Mouse (Mus musculus): ENCODE results near the gene Dhx32. TPM values are rescaled to one million over a fixed set of nuclear protein-coding genes. Genes with fewer than 3 reads are reported as not detected.

Gene Dhx32
- polyA plus RNA-seq, 1 experiment from 2014 or later = 22.6 TPM

- H3K36me3 ChIP-seq (ENCODE audit: insufficient read depth) = peaks cover 6% of the 10 kb centered on the region; the same call in 1 of the 2 replicates
- H3K4me1 ChIP-seq (ENCODE audit: insufficient read depth) = no peaks in the 10 kb centered on the region
- DNase-seq (peak; percentile 33), ATAC-seq (ENCODE audit: insufficient read depth) (peak; percentile 47; the same call in 1 of the 2 replicates)
- H3K4me3 ChIP-seq (ENCODE audit: low read depth, low read length) = no peak overlapping the region
- H3K9ac ChIP-seq = no peak overlapping the region
- H3K27me3 ChIP-seq (ENCODE audit: insufficient read depth, low read length) = no peaks in the 10 kb centered on the region
- H3K27ac ChIP-seq (ENCODE audit: low read depth) = 0 out of 2 replicates have a peak overlapping the region, but pooled peaks have one; percentile 37
- H3K4me2 ChIP-seq = no peak overlapping the region
- no peaks in the 10 kb centered on the region for H3K9me3 ChIP-seq (ENCODE audit: low read depth, low read length)
- no peak for TF ChIP-seq CTCF (IDR thresholded peaks at IDR 0.05; ENCODE audit: low read depth)
- WGBS = 37% methylated on average over 4 of the region's 4 CpGs
These were observed 37.8 kb downstream of the Dhx32 start for GRCm38 (mm10) chr7:133744701-133745100.

- no peaks in the 10 kb centered on the region for H3K4me1 ChIP-seq (ENCODE audit: insufficient read depth)
- H3K4me3 ChIP-seq (ENCODE audit: low read depth, low read length) = no peak overlapping the region
- H3K4me2 ChIP-seq = no peak overlapping the region
- H3K27ac ChIP-seq (ENCODE audit: low read depth) = 0 out of 2 replicates have a peak overlapping the region, but pooled peaks have one; percentile 37
- 76% methylated on average over 1 of the region's 1 CpGs for WGBS
- no peaks in the 10 kb centered on the region for H3K27me3 ChIP-seq (ENCODE audit: insufficient read depth, low read length)
- DNase-seq (no peak), ATAC-seq (ENCODE audit: insufficient read depth) (no peak)
- no peaks in the 10 kb centered on the region for H3K9me3 ChIP-seq (ENCODE audit: low read depth, low read length)
- no peak overlapping the region for H3K9ac ChIP-seq
- peaks cover 6% of the 10 kb centered on the region; the same call in 1 of the 2 replicates for H3K36me3 ChIP-seq (ENCODE audit: insufficient read depth)
- no peak for TF ChIP-seq CTCF (IDR thresholded peaks at IDR 0.05; ENCODE audit: low read depth)
These were observed 38.3 kb downstream of the Dhx32 start for GRCm38 (mm10) chr7:133744209-133744608.

GRCm38 (mm10) chr7:133743611-133744010, 38.9 kb downstream of the Dhx32 start:
- TF ChIP-seq CTCF (IDR thresholded peaks at IDR 0.05; ENCODE audit: low read depth) = no peak
- peak; percentile 36 for DNase-seq
- 40% methylated on average over 4 of the region's 4 CpGs for WGBS
- Histone ChIP-seq H3K9me3 (ENCODE audit: low read depth, low read length) (no peaks in the 10 kb centered on the region), H3K4me2 (no peak overlapping the region), H3K27me3 (ENCODE audit: insufficient read depth, low read length) (no peaks in the 10 kb centered on the region), H3K9ac (no peak overlapping the region), H3K4me3 (ENCODE audit: low read depth, low read length) (no peak overlapping the region), H3K4me1 (ENCODE audit: insufficient read depth) (no peaks in the 10 kb centered on the region), H3K36me3 (ENCODE audit: insufficient read depth) (peaks cover 6% of the 10 kb centered on the region; the same call in 1 of the 2 replicates), H3K27ac (ENCODE audit: low read depth) (no peak overlapping the region)
- no peak for ATAC-seq (ENCODE audit: insufficient read depth)

- no peak overlapping the region for H3K4me2 ChIP-seq
- DNase-seq (no peak), ATAC-seq (ENCODE audit: insufficient read depth) (no peak)
- no peak overlapping the region for H3K27ac ChIP-seq (ENCODE audit: low read depth)
- no peaks in the 10 kb centered on the region for H3K9me3 ChIP-seq (ENCODE audit: low read depth, low read length)
- 81% methylated on average over 12 of the region's 12 CpGs for WGBS
- H3K4me3 ChIP-seq (ENCODE audit: low read depth, low read length) = no peak overlapping the region
- TF ChIP-seq CTCF (IDR thresholded peaks at IDR 0.05; ENCODE audit: low read depth) = no peak
- H3K9ac ChIP-seq = no peak overlapping the region
- peaks cover 6% of the 10 kb centered on the region; the same call in 1 of the 2 replicates for H3K36me3 ChIP-seq (ENCODE audit: insufficient read depth)
- H3K27me3 ChIP-seq (ENCODE audit: insufficient read depth, low read length) = no peaks in the 10 kb centered on the region
- no peaks in the 10 kb centered on the region for H3K4me1 ChIP-seq (ENCODE audit: insufficient read depth)
These were observed 39.8 kb downstream of the Dhx32 start for GRCm38 (mm10) chr7:133742530-133743325.

GRCm38 (mm10) chr7:133740558-133740957, 42.0 kb downstream of the Dhx32 start:
- H3K4me3 ChIP-seq (ENCODE audit: low read depth, low read length) = no peak overlapping the region
- 82% methylated on average over 7 of the region's 7 CpGs for WGBS
- no peak for ATAC-seq (ENCODE audit: insufficient read depth)

GRCm38 (mm10) chr7:133731971-133732645, 50.4 kb downstream of the Dhx32 start:
- TF ChIP-seq CTCF (IDR thresholded peaks at IDR 0.05; ENCODE audit: low read depth) = no peak
- no peaks in the 10 kb centered on the region for H3K27me3 ChIP-seq (ENCODE audit: insufficient read depth, low read length)
- ATAC-seq (ENCODE audit: insufficient read depth) = no peak
- H3K27ac ChIP-seq (ENCODE audit: low read depth) = no peak overlapping the region
- 0 out of 2 replicates have a peak, but pooled peaks cover 4% of the 10 kb centered on the region for H3K36me3 ChIP-seq (ENCODE audit: insufficient read depth)
- DNase-seq = no peak
- H3K4me3 ChIP-seq (ENCODE audit: low read depth, low read length) = no peak overlapping the region
- H3K9ac ChIP-seq = no peak overlapping the region
- no peaks in the 10 kb centered on the region for H3K4me1 ChIP-seq (ENCODE audit: insufficient read depth)
- WGBS = 54% methylated on average over 4 of the region's 4 CpGs
- H3K9me3 ChIP-seq (ENCODE audit: low read depth, low read length) = no peaks in the 10 kb centered on the region
- no peak overlapping the region for H3K4me2 ChIP-seq

More at GRCm38 (mm10) chr7:133740558-133740957, 42.0 kb downstream of the Dhx32 start:
- Histone ChIP-seq H3K4me1 (ENCODE audit: insufficient read depth) (no peaks in the 10 kb centered on the region), H3K4me2 (no peak overlapping the region), H3K9me3 (ENCODE audit: low read depth, low read length) (no peaks in the 10 kb centered on the region), H3K27me3 (ENCODE audit: insufficient read depth, low read length) (no peaks in the 10 kb centered on the region), H3K27ac (ENCODE audit: low read depth) (no peak overlapping the region), H3K9ac (no peak overlapping the region), H3K36me3 (ENCODE audit: insufficient read depth) (peaks cover 6% of the 10 kb centered on the region; the same call in 1 of the 2 replicates)
- TF ChIP-seq CTCF (IDR thresholded peaks at IDR 0.05; ENCODE audit: low read depth) = no peak
- DNase-seq = no peak
